Mouse (Mus musculus) E14TG2a.4 (cell line): ENCODE results near the gene Rd3l.
A peak's percentile ranks its signal among the peaks of the same experiment; 100 is the strongest.

ENCODE experiments used
- H3K27me3 ChIP-seq: 2 replicates; pipeline ENCODE4 v1.6.1; 2014; ENCODE audit warnings: low read length, control low read depth; ENCODE audit not compliant: insufficient read depth
- H3K36me3 ChIP-seq: 2 replicates; pipeline ENCODE4 v1.6.1; 2014; ENCODE audit warnings: low read length, control low read depth; ENCODE audit not compliant: insufficient read depth
- H3K4me1 ChIP-seq: replicated peaks from 2 replicates; pipeline ENCODE4 v1.6.1; 2014; ENCODE audit warnings: low read depth, low read length, control low read depth
- H3K4me3 ChIP-seq: replicated peaks from 2 replicates; pipeline ENCODE4 v1.5.1; 2014; ENCODE audit warnings: mild to moderate bottlenecking, low read length
- H3K9me3 ChIP-seq: 2 replicates; pipeline ENCODE4 v1.6.1; 2014; ENCODE audit warnings: low read length, control low read depth
- CTCF ChIP-seq: conservative IDR thresholded peaks from 2 replicates; pipeline ENCODE4 v1.5.1; 2014; ENCODE audit warnings: low read length
- NANOG ChIP-seq: IDR thresholded peaks from 2 replicates; pipeline ENCODE4 v1.6.1; 2014; ENCODE audit warnings: borderline replicate concordance, low read length, mixed read lengths
- POU5F1 ChIP-seq: IDR thresholded peaks from 2 replicates; pipeline ENCODE4 v1.6.1; 2014; ENCODE audit warnings: low read length, borderline replicate concordance

Rd3l gene

DNA sequence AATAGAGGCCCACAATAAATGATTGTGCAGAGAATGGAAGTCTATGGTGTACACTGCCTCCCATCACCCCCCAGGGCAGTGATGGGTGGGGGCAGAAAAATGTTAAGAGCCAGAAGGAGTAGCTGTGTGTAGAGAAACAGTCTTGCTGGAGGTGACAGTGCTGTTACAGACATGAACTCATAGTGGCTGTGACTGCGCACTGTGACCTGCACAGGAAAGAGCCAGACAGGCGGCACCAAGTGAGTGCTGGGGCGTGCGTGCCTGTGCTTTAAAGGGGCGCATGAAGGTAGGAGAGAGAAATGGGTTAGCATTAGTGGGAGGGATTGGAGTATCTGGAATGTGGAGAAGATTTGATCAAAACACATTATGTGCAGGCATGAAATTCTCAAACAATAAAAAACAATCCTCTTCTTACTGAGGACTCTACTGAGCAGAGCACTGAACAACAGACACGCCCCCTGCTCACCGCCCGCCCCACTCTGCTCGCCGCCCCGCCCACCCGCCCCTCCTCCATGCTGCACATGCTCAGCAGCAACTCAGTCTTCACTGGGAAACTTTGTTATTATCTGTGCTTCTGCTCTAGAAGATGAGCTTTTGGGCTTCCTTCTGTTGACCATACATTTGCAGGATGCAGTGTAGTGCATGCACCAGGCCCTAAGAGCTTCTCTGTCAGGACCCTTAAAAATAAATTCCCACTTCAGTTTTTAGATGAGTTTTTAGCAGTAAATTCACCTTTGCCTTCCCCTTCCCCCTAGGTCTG lies 31.6 kb upstream of the Rd3l start:
- Histone ChIP-seq H3K36me3 (no peaks in the 10 kb centered on the region), H3K4me1 (peaks cover 14% of the 10 kb centered on the region), H3K27me3 (no peaks in the 10 kb centered on the region), H3K9me3 (no peaks in the 10 kb centered on the region), H3K4me3 (no peak overlapping the region)
- no peak for TF ChIP-seq POU5F1
- TF ChIP-seq NANOG = no peak
- TF ChIP-seq CTCF = no peak

DNA sequence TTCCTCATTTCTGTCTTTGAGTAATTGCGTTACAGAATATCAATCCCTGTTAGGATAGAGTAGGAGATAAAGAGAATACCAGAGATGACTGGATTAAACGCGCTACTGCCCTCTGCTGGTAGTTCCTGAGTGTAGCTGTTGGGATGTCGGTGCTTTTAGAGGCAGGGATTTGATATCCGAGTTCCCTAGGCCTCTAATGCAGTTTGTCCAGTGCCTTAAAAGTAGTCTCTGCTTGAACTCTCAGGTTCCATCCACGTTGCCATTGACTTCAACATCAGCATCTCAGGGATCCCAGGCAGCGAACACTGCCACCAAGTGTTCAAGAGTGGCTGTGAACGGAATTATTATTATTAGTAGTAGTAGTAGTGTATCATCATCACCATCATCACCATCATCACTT lies 20.1 kb upstream of the Rd3l start:
- Histone ChIP-seq H3K27me3 (peaks cover 5% of the 10 kb centered on the region), H3K9me3 (peaks cover 32% of the 10 kb centered on the region), H3K4me3 (no peak overlapping the region), H3K36me3 (no peaks in the 10 kb centered on the region), H3K4me1 (peaks cover 8% of the 10 kb centered on the region)
- TF ChIP-seq CTCF (peak; percentile 83), POU5F1 (no peak)

DNA sequence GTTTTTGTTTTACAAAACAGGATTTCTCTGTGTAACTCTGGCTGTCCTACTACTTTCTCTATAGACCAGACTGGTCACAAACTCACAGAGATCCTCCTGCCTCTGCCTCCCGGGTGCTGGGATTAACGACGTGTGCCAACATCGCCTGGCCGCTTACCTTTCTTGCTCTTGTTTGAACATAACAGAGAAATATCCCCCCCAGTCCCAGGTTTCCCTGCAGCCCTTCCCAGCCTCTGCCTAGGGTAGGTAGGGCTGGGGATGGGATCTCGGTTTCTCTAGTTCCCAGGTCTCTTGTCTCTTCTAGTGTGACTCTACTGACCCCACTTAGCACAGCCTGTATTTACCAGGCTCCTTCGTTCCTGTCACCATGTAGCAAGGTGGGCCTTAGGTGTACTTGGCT lies 18.6 kb upstream of the Rd3l start:
- H3K36me3 ChIP-seq = no peaks in the 10 kb centered on the region
- TF ChIP-seq CTCF (no peak), POU5F1 (no peak), NANOG (no peak)
- no peak overlapping the region for H3K4me3 ChIP-seq
- H3K27me3 ChIP-seq = peaks cover 5% of the 10 kb centered on the region
- H3K4me1 ChIP-seq = peaks cover 8% of the 10 kb centered on the region
- H3K9me3 ChIP-seq = peaks cover 46% of the 10 kb centered on the region

DNA sequence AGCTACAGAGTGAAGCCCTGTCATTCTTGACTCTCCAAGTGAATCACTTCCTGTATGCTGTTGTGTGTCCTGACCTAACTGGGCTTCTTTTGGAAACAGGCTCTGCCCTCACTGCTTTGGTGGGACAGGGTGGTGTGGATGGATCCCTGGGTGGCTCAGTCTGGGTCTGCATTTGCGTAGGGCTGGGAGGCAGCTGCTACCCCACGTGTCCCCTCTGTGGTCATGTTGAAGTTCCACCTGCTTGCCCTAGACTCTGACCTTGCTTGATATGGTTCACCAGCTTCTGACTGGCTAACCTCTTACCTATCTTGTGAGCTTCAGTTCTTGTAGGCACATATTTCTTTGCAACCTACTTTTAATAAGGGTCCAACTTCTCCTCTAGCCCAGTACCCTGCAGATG lies 14.0 kb upstream of the Rd3l start:
- H3K36me3 ChIP-seq = no peaks in the 10 kb centered on the region
- H3K9me3 ChIP-seq = peaks cover 16% of the 10 kb centered on the region
- H3K27me3 ChIP-seq = peaks cover 4% of the 10 kb centered on the region
- peaks cover 8% of the 10 kb centered on the region for H3K4me1 ChIP-seq
- no peak overlapping the region for H3K4me3 ChIP-seq
- TF ChIP-seq NANOG = no peak
- no peak for TF ChIP-seq POU5F1
- TF ChIP-seq CTCF = no peak

DNA sequence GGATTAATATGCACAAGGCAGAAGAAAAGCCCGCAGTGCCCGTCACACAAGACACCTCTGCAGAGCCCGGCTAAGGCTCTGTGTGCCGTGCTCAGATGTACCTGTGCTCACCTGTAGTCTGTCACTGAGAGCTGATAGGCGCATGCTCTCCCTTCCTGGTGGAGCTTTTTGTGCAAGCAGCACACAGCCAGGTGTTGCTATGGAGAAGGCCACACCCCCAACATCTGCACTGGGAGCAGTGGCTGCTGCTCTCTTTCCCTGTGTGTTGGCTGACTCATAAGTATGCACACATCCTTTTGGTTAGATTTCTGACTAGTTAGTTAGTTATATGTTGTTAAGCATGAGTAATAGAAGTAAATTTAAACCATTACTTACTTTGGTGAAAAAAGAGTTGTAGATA lies 11.5 kb upstream of the Rd3l start:
- peaks cover 6% of the 10 kb centered on the region; the same call in 1 of the 2 replicates for H3K4me1 ChIP-seq
- H3K4me3 ChIP-seq = no peak overlapping the region
- peaks cover 16% of the 10 kb centered on the region for H3K9me3 ChIP-seq
- TF ChIP-seq CTCF (no peak), NANOG (no peak), POU5F1 (no peak)
- H3K36me3 ChIP-seq = no peaks in the 10 kb centered on the region
- H3K27me3 ChIP-seq = no peaks in the 10 kb centered on the region

DNA sequence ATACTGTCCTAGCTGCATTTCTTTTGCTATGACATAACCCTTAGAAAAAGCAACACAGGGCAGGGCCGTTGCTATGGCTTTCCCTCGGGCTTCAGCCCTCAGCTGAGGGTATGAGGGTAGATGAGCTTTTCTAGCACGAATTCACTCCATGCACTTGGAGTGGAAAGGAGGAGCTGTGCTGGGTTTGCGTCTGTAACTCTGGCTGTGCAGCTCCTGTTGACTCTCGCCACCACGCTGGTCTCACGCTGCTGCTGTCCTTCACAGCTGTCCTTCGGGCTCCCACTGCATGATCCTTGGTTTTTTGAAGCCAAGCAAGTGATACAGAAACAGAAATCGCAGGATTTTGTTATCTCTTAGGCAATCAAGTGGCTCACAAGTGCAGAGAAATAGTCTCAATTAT lies 5.6 kb upstream of the Rd3l start:
- TF ChIP-seq NANOG (no peak), POU5F1 (no peak), CTCF (no peak)

DNA sequence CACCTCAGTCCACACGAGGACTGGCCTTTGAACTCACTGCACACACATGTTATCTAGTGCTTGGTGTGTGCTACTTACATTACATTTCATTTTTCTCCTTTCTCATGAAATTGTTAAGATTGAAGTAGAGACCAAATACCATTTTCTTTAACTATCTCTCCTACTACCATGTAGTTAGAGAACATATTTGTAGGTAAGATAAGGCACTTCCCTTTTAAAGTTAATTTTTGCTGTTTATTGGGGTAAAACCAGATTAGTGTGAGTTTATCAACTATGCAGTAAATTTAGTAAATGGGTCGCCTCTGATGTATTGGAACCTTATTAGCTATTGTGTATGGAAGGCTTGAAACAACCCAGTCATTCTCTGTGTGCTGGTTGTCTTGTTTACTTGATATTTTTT lies 2.0 kb upstream of the Rd3l start:
- H3K36me3 ChIP-seq = no peaks in the 10 kb centered on the region
- TF ChIP-seq NANOG = no peak
- TF ChIP-seq CTCF = no peak
- TF ChIP-seq POU5F1 = no peak
- H3K27me3 ChIP-seq = no peaks in the 10 kb centered on the region
- H3K9me3 ChIP-seq = no peaks in the 10 kb centered on the region
- no peak overlapping the region for H3K4me3 ChIP-seq
- H3K4me1 ChIP-seq = peaks cover 5% of the 10 kb centered on the region; the same call in 1 of the 2 replicates

More for the DNA sequence above, 5.6 kb upstream of the Rd3l start:
- Histone ChIP-seq H3K4me3 (no peak overlapping the region), H3K9me3 (no peaks in the 10 kb centered on the region), H3K4me1 (peaks cover 6% of the 10 kb centered on the region; the same call in 1 of the 2 replicates), H3K36me3 (no peaks in the 10 kb centered on the region), H3K27me3 (no peaks in the 10 kb centered on the region)

DNA sequence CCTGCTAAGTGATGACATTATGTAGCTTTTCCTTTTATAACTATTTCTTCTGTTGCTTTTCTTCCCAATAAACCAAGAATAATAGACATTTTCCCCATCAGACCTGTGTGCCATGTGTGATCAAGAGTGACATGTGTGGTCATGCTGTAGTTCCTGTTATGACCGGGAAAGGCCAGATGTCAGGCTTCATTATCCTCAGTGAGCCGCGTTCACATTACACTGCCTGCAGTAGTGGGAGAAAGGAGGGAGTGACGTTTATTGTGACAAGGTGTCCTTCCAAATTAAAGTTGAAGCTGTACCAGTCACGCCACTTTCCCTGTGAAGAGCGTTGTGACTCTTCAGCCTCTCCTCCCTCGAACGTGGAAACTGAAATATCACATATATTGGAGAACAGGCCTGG lies 714 bp upstream of the Rd3l start:
- Histone ChIP-seq H3K9me3 (no peaks in the 10 kb centered on the region), H3K36me3 (no peaks in the 10 kb centered on the region), H3K4me1 (peaks cover 11% of the 10 kb centered on the region), H3K4me3 (no peak overlapping the region), H3K27me3 (no peaks in the 10 kb centered on the region)
- TF ChIP-seq CTCF = no peak
- TF ChIP-seq NANOG = no peak
- no peak for TF ChIP-seq POU5F1

DNA sequence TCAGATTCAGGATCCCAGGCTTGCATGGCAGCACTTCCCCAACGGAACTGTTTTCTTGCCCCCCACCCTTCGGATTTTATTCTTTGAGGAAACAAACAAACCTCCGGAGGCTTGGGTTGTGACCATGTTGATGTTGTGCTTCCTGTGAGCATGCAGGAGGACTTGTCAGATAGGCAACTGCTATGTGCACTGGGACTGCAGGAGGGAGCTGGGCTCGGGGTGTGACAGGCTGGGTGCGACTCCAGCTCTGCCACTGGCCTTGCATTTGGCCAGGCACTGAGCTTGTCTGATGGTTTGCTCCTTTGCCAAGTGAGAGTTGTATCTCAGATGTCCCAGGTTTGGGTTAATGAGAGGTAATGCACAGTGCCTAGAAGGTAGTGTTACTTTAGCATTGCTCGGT lies 2.8 kb downstream of the Rd3l start:
- Histone ChIP-seq H3K9me3 (0 out of 2 replicates have a peak, but pooled peaks cover 2% of the 10 kb centered on the region), H3K27me3 (no peaks in the 10 kb centered on the region; the same call in 1 of the 2 replicates), H3K4me1 (peaks cover 23% of the 10 kb centered on the region), H3K36me3 (no peaks in the 10 kb centered on the region), H3K4me3 (no peak overlapping the region)
- TF ChIP-seq CTCF (no peak), NANOG (no peak), POU5F1 (no peak)
